Mouse (Mus musculus) MEL (cell line): ENCODE measurements around the gene Ccdc121. TPM values are rescaled to one million over a fixed set of nuclear protein-coding genes. Genes with fewer than 3 reads are reported as not detected.

Experiments used
- DNase-seq: peaks from one replicate; pipeline ENCODE4 v3.0.0; 2011; ENCODE audit warnings: low read depth, low spot score
- H3K27ac ChIP-seq: 2 replicates; pipeline ENCODE4 v1.5.1; 2012; ENCODE audit warnings: low read depth, mild to moderate bottlenecking, control low read depth, low read length, moderate library complexity; ENCODE audit not compliant: control insufficient read depth
- H3K27me3 ChIP-seq, 2 experiments: fragments of 150-350 bp in 1 of 2; sonication (generic) in 1 of 2; 2 replicates each; pipeline ENCODE4 v1.6.1; 2012; ENCODE audit warnings: low read length in 2 of 2, mild to moderate bottlenecking in 2 of 2, improper control_type of control experiment in 1 of 2, moderate library complexity in 1 of 2; ENCODE audit not compliant: insufficient read depth in 2 of 2, control insufficient read depth in 1 of 2
- H3K36me3 ChIP-seq, 2 experiments: 2 replicates each; pipeline ENCODE4 v1.6.1; 2012 to 2014; ENCODE audit warnings: low read length in 2 of 2, improper control_type of control experiment in 1 of 2, inconsistent platforms in 1 of 2, mild to moderate bottlenecking in 1 of 2; ENCODE audit not compliant: insufficient read depth in 2 of 2, control insufficient read depth in 1 of 2
- H3K4me1 ChIP-seq, 2 experiments: fragments of 150-350 bp in 1 of 2; sonication (generic) in 1 of 2; 2 replicates each; pipeline ENCODE4 v1.6.1; 2012; ENCODE audit warnings: low read length in 2 of 2, improper control_type of control experiment in 1 of 2, mild to moderate bottlenecking in 1 of 2; ENCODE audit not compliant: insufficient read depth in 2 of 2, control insufficient read depth in 1 of 2
- H3K4me3 ChIP-seq, 2 experiments: fragments of 150-350 bp in 1 of 2; sonication (generic) in 1 of 2; 2 replicates each; pipeline ENCODE4 v1.5.1; 2012; ENCODE audit warnings: low read depth in 2 of 2, low read length in 2 of 2, mild to moderate bottlenecking in 2 of 2, moderate library complexity in 2 of 2, control low read depth in 1 of 2, improper control_type of control experiment in 1 of 2; ENCODE audit not compliant: control insufficient read depth in 1 of 2, insufficient read depth in 1 of 2
- H3K79me2 ChIP-seq: 2 replicates; pipeline ENCODE4 v1.6.1; 2012; ENCODE audit warnings: mild to moderate bottlenecking, low read length, moderate library complexity; ENCODE audit not compliant: control insufficient read depth, poor library complexity, insufficient read depth
- H3K9ac ChIP-seq: 2 replicates; pipeline ENCODE4 v1.6.1; 2012; ENCODE audit warnings: low read depth, mild to moderate bottlenecking, control low read depth, low read length, moderate library complexity; ENCODE audit not compliant: control insufficient read depth, poor library complexity, severe bottlenecking
- H3K9me3 ChIP-seq: fragments of 150-350 bp; sonication (generic); replicated peaks from 2 replicates; pipeline ENCODE4 v1.6.1; 2012; ENCODE audit warnings: mild to moderate bottlenecking, low read length, improper control_type of control experiment, moderate library complexity; ENCODE audit not compliant: insufficient read depth
- BHLHE40 ChIP-seq: IDR thresholded peaks from 2 replicates; pipeline ENCODE4 v1.6.1; 2012; ENCODE audit warnings: low read depth, mild to moderate bottlenecking, inconsistent platforms, low read length, improper control_type of control experiment, borderline replicate concordance
- CHD2 ChIP-seq: IDR thresholded peaks from 2 replicates; pipeline ENCODE4 v1.6.1; 2011; ENCODE audit warnings: low read length, improper control_type of control experiment
- E2F4 ChIP-seq: IDR thresholded peaks from 2 replicates; pipeline ENCODE4 v1.6.1; 2011; ENCODE audit warnings: low read depth, low read length, improper control_type of control experiment, borderline replicate concordance
- ELF1 ChIP-seq: IDR thresholded peaks from 2 replicates; pipeline ENCODE4 v1.6.1; 2014; ENCODE audit warnings: low read depth, mild to moderate bottlenecking, inconsistent platforms, low read length, improper control_type of control experiment, moderate library complexity
- EP300 ChIP-seq, 2 experiments: IDR thresholded peaks; 2 replicates each; pipeline ENCODE4 v1.6.1; 2011; ENCODE audit warnings: improper control_type of control experiment in 2 of 2, low read length in 2 of 2, low read depth in 1 of 2, mild to moderate bottlenecking in 1 of 2
- ETS1 ChIP-seq: IDR thresholded peaks from 2 replicates; pipeline ENCODE4 v1.6.1; 2012; ENCODE audit warnings: low read depth, mild to moderate bottlenecking, inconsistent platforms, low read length, improper control_type of control experiment, moderate library complexity
- HCFC1 ChIP-seq: IDR thresholded peaks from 2 replicates; pipeline ENCODE4 v1.6.1; 2012; ENCODE audit warnings: low read depth, mild to moderate bottlenecking, inconsistent platforms, low read length, improper control_type of control experiment, moderate library complexity
- MAFK ChIP-seq: IDR thresholded peaks from 2 replicates; pipeline ENCODE4 v1.6.1; 2011; ENCODE audit warnings: low read depth, mild to moderate bottlenecking, low read length, improper control_type of control experiment, borderline replicate concordance
- MAX ChIP-seq: IDR thresholded peaks from 2 replicates; pipeline ENCODE4 v1.6.1; 2011; ENCODE audit warnings: low read length, improper control_type of control experiment
- MEF2A ChIP-seq: IDR thresholded peaks from 2 replicates; pipeline ENCODE4 v1.6.1; 2014; ENCODE audit warnings: low read depth, mild to moderate bottlenecking, inconsistent platforms, low read length, improper control_type of control experiment; ENCODE audit not compliant: poor library complexity, insufficient replicate concordance, severe bottlenecking; ENCODE audit errors: extremely low read depth
- MYB ChIP-seq: IDR thresholded peaks from 2 replicates; pipeline ENCODE4 v1.6.1; 2011; ENCODE audit warnings: mild to moderate bottlenecking, low read depth, low read length, improper control_type of control experiment
- NELFE ChIP-seq: IDR thresholded peaks from 2 replicates; pipeline ENCODE4 v1.6.1; 2011; ENCODE audit warnings: low read depth, low read length, improper control_type of control experiment
- POLR2A ChIP-seq, 2 experiments: IDR thresholded peaks; 2 replicates each; pipeline ENCODE4 v1.6.1; 2011 to 2012; ENCODE audit warnings: low read length in 2 of 2, mild to moderate bottlenecking in 2 of 2, control low read depth in 1 of 2, improper control_type of control experiment in 1 of 2, low read depth in 1 of 2, moderate library complexity in 1 of 2; ENCODE audit not compliant: control insufficient read depth in 1 of 2, insufficient read depth in 1 of 2, poor library complexity in 1 of 2
- POLR2AphosphoS2 ChIP-seq: IDR thresholded peaks from 2 replicates; pipeline ENCODE4 v1.6.1; 2011; ENCODE audit warnings: low read length, improper control_type of control experiment
- POLR2AphosphoS5 ChIP-seq: IDR thresholded peaks from 2 replicates; pipeline ENCODE4 v1.6.1; 2012; ENCODE audit warnings: low read depth, borderline replicate concordance, mild to moderate bottlenecking, inconsistent platforms, low read length, moderate library complexity, mixed read lengths
- RAD21 ChIP-seq: IDR thresholded peaks from 2 replicates; pipeline ENCODE4 v1.6.1; 2011; ENCODE audit warnings: mild to moderate bottlenecking, low read depth, low read length, improper control_type of control experiment
- SIN3A ChIP-seq: IDR thresholded peaks from 2 replicates; pipeline ENCODE4 v1.6.1; 2012; ENCODE audit warnings: low read length, improper control_type of control experiment, inconsistent platforms
- SMC3 ChIP-seq: IDR thresholded peaks from 2 replicates; pipeline ENCODE4 v1.6.1; 2011; ENCODE audit warnings: low read depth, low read length, improper control_type of control experiment
- TBP ChIP-seq: IDR thresholded peaks from 2 replicates; pipeline ENCODE4 v1.8.0; 2011; ENCODE audit warnings: low read depth, low read length, improper control_type of control experiment
- UBTF ChIP-seq: IDR thresholded peaks from 2 replicates; pipeline ENCODE4 v1.6.1; 2012; ENCODE audit warnings: low read depth, mild to moderate bottlenecking, inconsistent platforms, low read length, improper control_type of control experiment, moderate library complexity, borderline replicate concordance; ENCODE audit not compliant: insufficient read depth
- USF2 ChIP-seq, 2 experiments: IDR thresholded peaks; 2 replicates each; pipeline ENCODE4 v1.6.1; 2011 to 2012; ENCODE audit warnings: improper control_type of control experiment in 2 of 2, low read length in 2 of 2, borderline replicate concordance in 1 of 2, inconsistent platforms in 1 of 2, low read depth in 1 of 2, mild to moderate bottlenecking in 1 of 2; ENCODE audit not compliant: insufficient read depth in 1 of 2
- ZC3H11A ChIP-seq: IDR thresholded peaks from 2 replicates; pipeline ENCODE4 v1.6.1; 2012; ENCODE audit warnings: low read depth, mild to moderate bottlenecking, inconsistent platforms, low read length, improper control_type of control experiment
- ZMIZ1 ChIP-seq: IDR thresholded peaks from 2 replicates; pipeline ENCODE4 v1.6.1; 2012; ENCODE audit warnings: low read depth, mild to moderate bottlenecking, inconsistent platforms, low read length, improper control_type of control experiment, moderate library complexity
- ZNF384 ChIP-seq: IDR thresholded peaks from 2 replicates; pipeline ENCODE4 v1.6.1; 2012; ENCODE audit warnings: low read depth, mild to moderate bottlenecking, inconsistent platforms, low read length, improper control_type of control experiment
- polyA plus RNA-seq, 2 experiments: library from polyadenylated mRNA; stranded (reverse) in 1 of 2; unstranded in 1 of 2; fragments of >175 nt in 1 of 2; fragments of >200 nt in 1 of 2; gene quantifications; 2 replicates each; pipeline versions ENCODE4 v1.2.1 to v1.2.4; 2012; ENCODE audit warnings: low replicate concordance in 2 of 2, low read depth in 1 of 2; ENCODE audit not compliant: insufficient read length in 2 of 2, insufficient read depth in 1 of 2, missing spikeins in 1 of 2
- total RNA-seq: library from RNA; depleted of rRNA; stranded (reverse); fragments of 300-350 nt; gene quantifications from 2 replicates; pipeline ENCODE4 v1.2.3, GENCODE M21; 2012

The Ccdc121 gene
- total and polyA plus RNA-seq, 3 experiments, result not detected

- Histone ChIP-seq H3K9ac (no peak overlapping the region), H3K4me1 (0 out of 4 replicates have a peak, but pooled peaks cover 0 to 4% of the 10 kb centered on the region in 2 experiments), H3K27ac (no peak overlapping the region), H3K27me3 (peaks cover 0 to 4% of the 10 kb centered on the region in 2 experiments; a peak in 3 of 4 replicates), H3K4me3 (no peak overlapping the region), H3K36me3 (no peaks in the 10 kb centered on the region), H3K79me2 (no peaks in the 10 kb centered on the region), H3K9me3 (no peaks in the 10 kb centered on the region)
- TF ChIP-seq CHD2 (no peak), UBTF (no peak), MEF2A (no peak), ZMIZ1 (no peak), MAFK (no peak), SIN3A (no peak), POLR2AphosphoS2 (no peak), MYB (no peak), ZNF384 (no peak), ELF1 (no peak), HCFC1 (no peak), ETS1 (no peak), TBP (no peak), EP300 (IDR thresholded peaks at IDR 0.05; ENCODE audit: low read depth in 1 of 2, low read length in 2 of 2) (no peak), BHLHE40 (no peak), SMC3 (no peak), POLR2A (IDR thresholded peaks at IDR 0.05; ENCODE audit: control insufficient read depth in 1 of 2, insufficient read depth in 1 of 2, low read depth in 1 of 2, low read length in 2 of 2, poor library complexity in 1 of 2) (no peak), ZC3H11A (no peak), E2F4 (no peak), POLR2AphosphoS5 (no peak)
- no peak for DNase-seq
These were observed 48.4 kb upstream of the Ccdc121 start for GRCm38 (mm10) chr1:181559655-181560054.

GRCm38 (mm10) chr1:181555475-181555874, 44.2 kb upstream of the Ccdc121 start:
- H3K4me1 ChIP-seq, result peaks cover 0 to 11% of the 10 kb centered on the region in 2 experiments; a peak in 1 of 4 replicates
- H3K79me2 ChIP-seq, result no peaks in the 10 kb centered on the region

More at GRCm38 (mm10) chr1:181555475-181555874, 44.2 kb upstream of the Ccdc121 start:
- no peaks in the 10 kb centered on the region for H3K36me3 ChIP-seq
- TF ChIP-seq NELFE (no peak), RAD21 (no peak), EP300 (IDR thresholded peaks at IDR 0.05; ENCODE audit: low read depth in 1 of 2, low read length in 2 of 2) (0 out of 4 replicates have a peak, but pooled peaks of 1 of the 2 experiments have one; percentile 15), POLR2A (IDR thresholded peaks at IDR 0.05; ENCODE audit: control insufficient read depth in 1 of 2, insufficient read depth in 1 of 2, low read depth in 1 of 2, low read length in 2 of 2, poor library complexity in 1 of 2) (no peak), ZNF384 (peak; percentile 82), SIN3A (no peak), USF2 (IDR thresholded peaks at IDR 0.05; ENCODE audit: borderline replicate concordance in 1 of 2, insufficient read depth in 1 of 2, low read depth in 1 of 2, low read length in 2 of 2) (no peak), MAX (no peak)
- TF ChIP-seq, all 39 proteins: peak for 2
- Histone ChIP-seq H3K9ac (no peak overlapping the region), H3K4me3 (no peak overlapping the region), H3K27ac (no peak overlapping the region), H3K9me3 (no peaks in the 10 kb centered on the region), H3K27me3 (peaks cover 1 to 4% of the 10 kb centered on the region in 2 experiments)
- DNase-seq, result peak; percentile 28
